Mouse (Mus musculus) liver, postnatal 0 days (tissue): Measurements from ENCODE around the gene Hunk.

Experiments
- CTCF ChIP-seq: sonication (generic); IDR thresholded peaks from 2 replicates; pipeline ENCODE4 v1.5.1; 2016; ENCODE audit warnings: antibody characterized with exemption, low read depth
- EP300 ChIP-seq: IDR thresholded peaks from 2 replicates; pipeline ENCODE4 v1.6.1; 2016; ENCODE audit warnings: antibody characterized with exemption, low read depth, mild to moderate bottlenecking

GRCm38 (mm10) chr16:90423898-90424297 is 38.1 kb downstream of the Hunk start:
- no peak for TF ChIP-seq EP300
- no peak for TF ChIP-seq CTCF
